In the genomic region with DNA sequence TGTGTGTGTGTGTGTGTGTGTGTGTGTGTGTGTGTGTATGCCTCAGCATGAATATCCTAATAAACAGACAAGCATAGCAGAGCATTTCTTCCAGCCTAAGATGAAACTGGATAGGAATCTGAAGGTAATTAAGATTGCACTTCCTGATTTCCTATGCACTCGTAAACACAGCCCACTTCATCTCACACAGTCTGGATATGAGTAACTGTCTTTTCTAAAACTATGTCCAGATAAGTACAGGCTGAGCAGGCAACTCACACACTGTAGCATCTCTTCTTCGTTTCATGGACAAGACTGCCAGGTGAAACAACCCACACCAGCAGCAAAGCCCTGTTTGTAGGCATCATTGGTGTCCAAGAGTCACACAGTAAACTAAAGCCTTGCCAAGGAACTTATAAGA, we compare ENCODE assay signal across 24 mouse cellular contexts.
A peak's percentile ranks its signal among the peaks of the same experiment; 100 is the strongest.
DNase-seq lines count a peak whose midpoint lies in the region; ATAC-seq and TF ChIP-seq lines count a peak whose summit lies in the region.
"Had no signal": no experiment of that assay in that cellular context is flagged by ENCODE, and none has a peak within 500 bp of the region (broad histone marks: within the 10 kb centered on the region; RNA-seq: fewer than 3 reads in every experiment).

No protein-coding gene starts in this region.

- ATAC-seq in hindbrain, embryonic 14.5 days (ENCODE audit: low FRiP score) = no peak
- ATAC-seq in liver, embryonic 13.5 days (ENCODE audit: low read depth) = 0 out of 2 replicates have a peak, but pooled peaks have one; percentile 18
- no peak for ATAC-seq in liver, postnatal 0 days
- ATAC-seq: CD4-positive, CD25-positive, alpha-beta regulatory T cell, adult 4 months; hindbrain, postnatal 0 days; inflammation-experienced regulatory T-cells, adult 6 months; intestine, embryonic 16.5 days; Patski had no signal

- DNase-seq in hindbrain, embryonic 14.5 days (ENCODE audit: low spot score) = no peak
- no peak for DNase-seq in hindbrain, embryonic 10.5 days (ENCODE audit: low spot score)
- DNase-seq in liver, embryonic 13.5 days = no peak
- no peak for DNase-seq in liver, postnatal 0 days
- DNase-seq in MEL (ENCODE audit: low read depth, low spot score) (peak; percentile 70), MEL-GATA-1-ER (ENCODE audit: extremely low read depth, low read depth) (peak; percentile 41)
- no peak for DNase-seq in gastrocnemius, adult 18-20 months (ENCODE audit: low spot score)
- DNase-seq: adrenal gland, postnatal 10 days; adrenal gland, postnatal 36 days; cerebellum, adult 18-20 months; cerebellum, adult 9-10 months; cerebellum, postnatal 14 days; gastrocnemius, postnatal 10 days; heart, adult 11 months had no signal

- TF ChIP-seq RAD21 in MEL (IDR thresholded peaks at IDR 0.05; ENCODE audit: low read depth, low read length) = no peak

- no peaks in the 10 kb centered on the region for H3K27me3 ChIP-seq in hindbrain, embryonic 14.5 days (ENCODE audit: control insufficient read depth, insufficient read depth, low read length)
- H3K27me3 ChIP-seq in hindbrain, embryonic 10.5 days (ENCODE audit: insufficient read depth, poor library complexity, severe bottlenecking) = no peaks in the 10 kb centered on the region
- H3K27me3 ChIP-seq in liver, embryonic 13.5 days = no peaks in the 10 kb centered on the region
- no peaks in the 10 kb centered on the region for H3K27me3 ChIP-seq in liver, postnatal 0 days (ENCODE audit: insufficient read depth, low read length)
- no peaks in the 10 kb centered on the region for H3K27me3 ChIP-seq in MEL (ENCODE audit: control insufficient read depth in 1 of 2, insufficient read depth in 2 of 2, low read length in 2 of 2)
- H3K27me3 ChIP-seq: embryonic facial prominence, embryonic 12.5 days; embryonic facial prominence, embryonic 15.5 days; forebrain, embryonic 13.5 days; hindbrain, embryonic 13.5 days; Patski had no signal

- TF ChIP-seq EP300 in liver, postnatal 0 days (IDR thresholded peaks at IDR 0.05; ENCODE audit: low read depth) = no peak
- TF ChIP-seq EP300 in MEL (IDR thresholded peaks at IDR 0.05; ENCODE audit: low read depth in 1 of 2, low read length in 2 of 2) = peak; percentile 60 to 72; a peak in 3 of 4 replicates

- no peak overlapping the region for H3K4me3 ChIP-seq in hindbrain, embryonic 14.5 days (replicated peaks; ENCODE audit: low read length)
- no peak overlapping the region for H3K4me3 ChIP-seq in hindbrain, embryonic 10.5 days
- no peak overlapping the region for H3K4me3 ChIP-seq in liver, embryonic 13.5 days (replicated peaks)
- H3K4me3 ChIP-seq in liver, postnatal 0 days (ENCODE audit: low read depth, low read length) = no peak overlapping the region
- H3K4me3 ChIP-seq in MEL (ENCODE audit: control insufficient read depth in 1 of 2, insufficient read depth in 1 of 2, low read depth in 2 of 2, low read length in 2 of 2) = peak overlapping the region; percentile 13 to 23; a peak in 2 of 4 replicates
- H3K4me3 ChIP-seq: embryonic facial prominence, embryonic 12.5 days; embryonic facial prominence, embryonic 15.5 days; forebrain, embryonic 13.5 days; hindbrain, embryonic 13.5 days had no signal

- WGBS in hindbrain, embryonic 14.5 days = 81% methylated on average over 2 of the region's 2 CpGs
- WGBS in hindbrain, embryonic 10.5 days = 77% methylated on average over 2 of the region's 2 CpGs
- WGBS in liver, embryonic 13.5 days (ENCODE audit: insufficient replicate concordance) = 19% methylated on average over 2 of the region's 2 CpGs
- WGBS in liver, postnatal 0 days (ENCODE audit: insufficient replicate concordance) = 37% methylated on average over 2 of the region's 2 CpGs

- TF ChIP-seq POLR2A in MEL (IDR thresholded peaks at IDR 0.05; ENCODE audit: control insufficient read depth in 1 of 2, insufficient read depth in 1 of 2, low read depth in 1 of 2, low read length in 2 of 2, poor library complexity in 1 of 2) = no peak

- H3K36me3 ChIP-seq in hindbrain, embryonic 14.5 days (replicated peaks; ENCODE audit: control insufficient read depth, insufficient read depth) = no peaks in the 10 kb centered on the region
- no peaks in the 10 kb centered on the region for H3K36me3 ChIP-seq in hindbrain, embryonic 10.5 days
- H3K36me3 ChIP-seq in liver, embryonic 13.5 days = no peaks in the 10 kb centered on the region
- no peaks in the 10 kb centered on the region for H3K36me3 ChIP-seq in liver, postnatal 0 days (replicated peaks; ENCODE audit: insufficient read depth, low read length)
- peaks cover 0 to 28% of the 10 kb centered on the region in 2 experiments; a peak in 2 of 4 replicates for H3K36me3 ChIP-seq in MEL (ENCODE audit: control insufficient read depth in 1 of 2, insufficient read depth in 2 of 2, low read length in 2 of 2)
- H3K36me3 ChIP-seq: embryonic facial prominence, embryonic 12.5 days; embryonic facial prominence, embryonic 15.5 days; hindbrain, embryonic 13.5 days had no signal

- H3K27ac ChIP-seq in hindbrain, embryonic 14.5 days = 0 out of 2 replicates have a peak overlapping the region, but pooled peaks have one; percentile 43
- H3K27ac ChIP-seq in hindbrain, embryonic 10.5 days = no peak overlapping the region
- no peak overlapping the region for H3K27ac ChIP-seq in liver, embryonic 13.5 days
- no peak overlapping the region for H3K27ac ChIP-seq in liver, postnatal 0 days (ENCODE audit: low read depth)
- peak overlapping the region; percentile 78 for H3K27ac ChIP-seq in MEL (ENCODE audit: control insufficient read depth, low read depth, low read length)
- H3K27ac ChIP-seq: embryonic facial prominence, embryonic 12.5 days; embryonic facial prominence, embryonic 15.5 days; forebrain, embryonic 13.5 days; hindbrain, embryonic 13.5 days; hindbrain, postnatal 0 days had no signal

- no peaks in the 10 kb centered on the region for H3K9me3 ChIP-seq in hindbrain, embryonic 14.5 days (ENCODE audit: control insufficient read depth, low read length)
- no peaks in the 10 kb centered on the region for H3K9me3 ChIP-seq in hindbrain, embryonic 10.5 days
- H3K9me3 ChIP-seq in liver, embryonic 13.5 days (replicated peaks) = no peaks in the 10 kb centered on the region
- no peaks in the 10 kb centered on the region for H3K9me3 ChIP-seq in liver, postnatal 0 days (ENCODE audit: low read length)
- H3K9me3 ChIP-seq in MEL (replicated peaks; ENCODE audit: insufficient read depth, low read length) = no peaks in the 10 kb centered on the region
- H3K9me3 ChIP-seq: embryonic facial prominence, embryonic 12.5 days; embryonic facial prominence, embryonic 15.5 days; forebrain, embryonic 13.5 days; hindbrain, embryonic 13.5 days had no signal

- no peak overlapping the region for H3K9ac ChIP-seq in hindbrain, embryonic 14.5 days
- H3K9ac ChIP-seq in liver, embryonic 13.5 days = no peak overlapping the region
- H3K9ac ChIP-seq in liver, postnatal 0 days (replicated peaks) = no peak overlapping the region
- peak overlapping the region; percentile 31 for H3K9ac ChIP-seq in MEL (ENCODE audit: control insufficient read depth, low read depth, low read length, poor library complexity, severe bottlenecking)
- H3K9ac ChIP-seq: embryonic facial prominence, embryonic 12.5 days; embryonic facial prominence, embryonic 15.5 days; forebrain, embryonic 13.5 days; hindbrain, embryonic 13.5 days had no signal

- no peaks in the 10 kb centered on the region for H3K4me1 ChIP-seq in hindbrain, embryonic 14.5 days (replicated peaks; ENCODE audit: control insufficient read depth, insufficient read depth, low read length)
- H3K4me1 ChIP-seq in hindbrain, embryonic 10.5 days (replicated peaks) = no peaks in the 10 kb centered on the region
- peaks cover 27% of the 10 kb centered on the region for H3K4me1 ChIP-seq in liver, embryonic 13.5 days (replicated peaks)
- H3K4me1 ChIP-seq in liver, postnatal 0 days (ENCODE audit: insufficient read depth) = no peaks in the 10 kb centered on the region
- peaks cover 17 to 22% of the 10 kb centered on the region in 2 experiments for H3K4me1 ChIP-seq in MEL (ENCODE audit: control insufficient read depth in 1 of 2, insufficient read depth in 2 of 2, low read length in 2 of 2)
- H3K4me1 ChIP-seq: embryonic facial prominence, embryonic 12.5 days; embryonic facial prominence, embryonic 15.5 days; hindbrain, embryonic 13.5 days had no signal

- no peaks in the 10 kb centered on the region for H3K79me2 ChIP-seq in MEL (ENCODE audit: control insufficient read depth, insufficient read depth, low read length, poor library complexity)

- no peak overlapping the region for H3K4me2 ChIP-seq in hindbrain, embryonic 14.5 days (replicated peaks)
- H3K4me2 ChIP-seq in liver, embryonic 13.5 days = no peak overlapping the region
- H3K4me2 ChIP-seq in liver, postnatal 0 days (ENCODE audit: low read depth, low read length) = no peak overlapping the region
- H3K4me2 ChIP-seq: embryonic facial prominence, embryonic 12.5 days; embryonic facial prominence, embryonic 15.5 days; forebrain, embryonic 13.5 days; heart, embryonic 11.5 days; hindbrain, embryonic 13.5 days had no signal

- no peak for TF ChIP-seq CTCF in liver, postnatal 0 days (IDR thresholded peaks at IDR 0.05; ENCODE audit: low read depth)
- TF ChIP-seq CTCF in MEL (IDR thresholded peaks at IDR 0.05 in 2 of 3, conservative IDR thresholded peaks at IDR 0.05 in 1 of 3; ENCODE audit: control insufficient read depth in 1 of 3, insufficient read depth in 1 of 3, low read depth in 2 of 3, low read length in 3 of 3, poor library complexity in 1 of 3, severe bottlenecking in 1 of 3) = no peak

TF ChIP-seq in MEL, 35 proteins besides CTCF, POLR2A, EP300 and RAD21 (continues in another document):
- TF ChIP-seq NRF1 (IDR thresholded peaks at IDR 0.05; ENCODE audit: insufficient read depth, low read depth, low read length, poor library complexity, severe bottlenecking) (no peak), CHD1 (IDR thresholded peaks at IDR 0.05; ENCODE audit: low read depth, low read length) (no peak), ZMIZ1 (IDR thresholded peaks at IDR 0.05; ENCODE audit: low read depth, low read length) (no peak), TCF12 (IDR thresholded peaks at IDR 0.05; ENCODE audit: low read depth, low read length) (peak; percentile 38), TBP (IDR thresholded peaks at IDR 0.05; ENCODE audit: low read depth, low read length) (0 out of 2 replicates have a peak, but pooled peaks have one; percentile 40), MXI1 (IDR thresholded peaks at IDR 0.05; ENCODE audit: low read depth, low read length) (no peak), USF1 (IDR thresholded peaks at IDR 0.05; ENCODE audit: low read depth, low read length) (no peak), GATA1 (IDR thresholded peaks at IDR 0.05; ENCODE audit: low read depth, low read length) (peak; percentile 56), UBTF (IDR thresholded peaks at IDR 0.05; ENCODE audit: borderline replicate concordance, insufficient read depth, low read depth, low read length) (no peak), TAL1 (IDR thresholded peaks at IDR 0.05; ENCODE audit: low read length) (no peak), MAX (IDR thresholded peaks at IDR 0.05; ENCODE audit: low read length) (no peak), ELF1 (IDR thresholded peaks at IDR 0.05; ENCODE audit: low read depth, low read length) (no peak), HCFC1 (IDR thresholded peaks at IDR 0.05; ENCODE audit: low read depth, low read length) (0 out of 2 replicates have a peak, but pooled peaks have one; percentile 24), POLR2AphosphoS5 (IDR thresholded peaks at IDR 0.05; ENCODE audit: borderline replicate concordance, low read depth, low read length) (no peak)

Comparison
In these comparisons a context has a peak if more than half of its experiments do, and no peak if none do; other contexts are left out.
1. H3K27ac ChIP-seq: peak in hindbrain, embryonic 14.5 days (single experiment) and MEL (single experiment); none in hindbrain, embryonic 10.5 days (single experiment), liver, embryonic 13.5 days (single experiment) and liver, postnatal 0 days (single experiment).
2. DNase-seq: peak in MEL (single experiment) and MEL-GATA-1-ER (single experiment); none in hindbrain, embryonic 14.5 days (single experiment), hindbrain, embryonic 10.5 days (single experiment), liver, embryonic 13.5 days (single experiment), liver, postnatal 0 days (single experiment) and gastrocnemius, adult 18-20 months (single experiment).
3. H3K4me3 ChIP-seq: peak in MEL (2 of 2); none in hindbrain, embryonic 14.5 days (single experiment), hindbrain, embryonic 10.5 days (single experiment), liver, embryonic 13.5 days (single experiment) and liver, postnatal 0 days (single experiment).